In the genomic region with DNA sequence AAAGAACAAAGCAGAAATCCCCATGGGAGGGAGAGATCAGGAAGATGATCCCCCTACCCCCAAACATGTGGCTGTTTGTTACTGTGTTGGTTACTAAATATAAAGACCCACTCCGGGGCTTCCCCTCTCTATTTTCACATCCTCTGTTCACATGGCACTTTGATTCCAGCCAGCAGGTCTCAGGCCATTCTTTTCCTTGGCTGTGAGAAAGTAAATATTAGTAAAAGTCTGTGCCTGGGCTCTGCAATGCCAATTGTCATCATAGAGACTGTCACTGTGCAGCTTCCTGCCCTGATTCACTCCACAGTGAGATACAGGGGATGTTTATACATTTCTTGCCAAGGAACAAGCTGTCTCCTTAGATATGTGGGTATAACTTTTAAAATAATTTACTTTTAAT, we compare ENCODE assay signal across 16 mouse cellular contexts.
DNase-seq lines count a peak whose midpoint lies in the region; ATAC-seq lines count a peak whose summit lies in the region.
"Had no signal": no experiment of that assay in that cellular context is flagged by ENCODE, and none has a peak within 500 bp of the region (broad histone marks: within the 10 kb centered on the region; RNA-seq: fewer than 3 reads in every experiment).

No protein-coding gene starts in this region.

- intact Hi-C loops in heart, postnatal 36 days (cut with DNase I): no loop called here

- peak overlapping the region; percentile 37 for H3K27ac ChIP-seq in heart, embryonic 16.5 days (ENCODE audit: low read length)
- H3K27ac ChIP-seq: midbrain, embryonic 12.5 days had no signal

- DNase-seq in heart, postnatal 36 days: no peak
- peak; percentile 14 to 32 for DNase-seq in spleen, postnatal 36 days (ENCODE audit: low spot score in 2 of 2)
- no peak for DNase-seq in spleen, postnatal 4 days (ENCODE audit: low spot score in 2 of 2)
- DNase-seq in lung, postnatal 14 days: peak; percentile 42
- DNase-seq in cerebellum, adult 8-10 months: no peak
- DNase-seq: adrenal gland, postnatal 14 days; cerebellum, adult 9-11 months; gastrocnemius, postnatal 14 days; kidney, adult 11 months; kidney, postnatal 4 days; thymus, postnatal 4 days had no signal

- 17% methylated on average over 1 of the region's 1 CpGs for WGBS in heart, embryonic 16.5 days

- H3K4me3 ChIP-seq in heart, embryonic 16.5 days (ENCODE audit: low read length): no peak overlapping the region
- H3K4me3 ChIP-seq: hindbrain, embryonic 15.5 days; midbrain, embryonic 12.5 days had no signal

- no peak overlapping the region for H3K9ac ChIP-seq in heart, embryonic 16.5 days (ENCODE audit: low read length)
- H3K9ac ChIP-seq: hindbrain, embryonic 15.5 days; midbrain, embryonic 12.5 days had no signal

- H3K4me1 ChIP-seq in heart, embryonic 16.5 days (ENCODE audit: control insufficient read depth, insufficient read depth, low read length): peaks cover 19% of the 10 kb centered on the region

- no peaks in the 10 kb centered on the region for H3K36me3 ChIP-seq in heart, embryonic 16.5 days (ENCODE audit: control insufficient read depth, insufficient read depth)
- H3K36me3 ChIP-seq: hindbrain, embryonic 15.5 days; midbrain, embryonic 12.5 days had no signal

- no peak for ATAC-seq in heart, embryonic 16.5 days (replicated peaks; ENCODE audit: extremely low read depth, insufficient read depth, low FRiP score)
- no peak for ATAC-seq in megakaryocyte, adult 5-6 weeks (ENCODE audit: poor library complexity, severe bottlenecking)

- H3K27me3 ChIP-seq in heart, embryonic 16.5 days (ENCODE audit: control insufficient read depth, insufficient read depth, low read length): no peaks in the 10 kb centered on the region
- H3K27me3 ChIP-seq: hindbrain, embryonic 15.5 days; midbrain, embryonic 12.5 days had no signal

- H3K4me2 ChIP-seq in heart, embryonic 16.5 days (ENCODE audit: low read depth, low read length): no peak overlapping the region
- H3K4me2 ChIP-seq: heart, embryonic 11.5 days; hindbrain, embryonic 15.5 days; midbrain, embryonic 12.5 days had no signal

- no peaks in the 10 kb centered on the region for H3K9me3 ChIP-seq in heart, embryonic 16.5 days (replicated peaks; ENCODE audit: control insufficient read depth, low read length)
- H3K9me3 ChIP-seq: hindbrain, embryonic 15.5 days; midbrain, embryonic 12.5 days had no signal

Comparison
In these comparisons a context has a peak if more than half of its experiments do, and no peak if none do; other contexts are left out.
1. DNase-seq: peak in spleen, postnatal 36 days (2 of 2) and lung, postnatal 14 days (single experiment); none in heart, postnatal 36 days (0 of 2), spleen, postnatal 4 days (0 of 2) and cerebellum, adult 8-10 months (single experiment).